Comparison of ENCODE assay signal across 25 mouse cellular contexts in the genomic region with DNA sequence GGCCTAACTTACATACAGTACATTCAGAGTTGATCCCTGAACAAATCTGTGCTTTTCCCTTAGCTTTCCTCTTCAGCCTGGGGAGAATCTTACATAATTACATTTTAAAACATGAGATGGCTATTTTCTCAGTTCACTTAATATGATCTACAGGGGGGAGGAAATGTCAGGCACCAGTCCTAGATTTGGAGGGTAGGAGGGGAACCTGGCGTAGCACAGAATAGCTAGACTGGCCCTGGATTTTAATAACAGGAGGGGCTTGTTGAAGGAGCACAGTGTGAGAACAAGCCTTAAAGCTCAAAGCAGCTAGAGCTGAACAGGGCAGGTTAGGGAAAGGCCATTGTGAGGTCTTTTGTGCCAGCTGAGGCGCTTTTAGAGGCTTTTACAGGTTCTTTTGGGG. TPM values are rescaled to one million over a fixed set of nuclear protein-coding genes. Genes with fewer than 3 reads are reported as not detected.
DNase-seq lines count a peak whose midpoint lies in the region; ATAC-seq and TF ChIP-seq lines count a peak whose summit lies in the region.
"Had no signal": no experiment of that assay in that cellular context is flagged by ENCODE, and none has a peak within 500 bp of the region (broad histone marks: within the 10 kb centered on the region; RNA-seq: fewer than 3 reads in every experiment).

No protein-coding gene starts in this region.

- no peak for TF ChIP-seq EP300 in lung, postnatal 0 days (IDR thresholded peaks at IDR 0.05)

- H3K27me3 ChIP-seq in kidney, postnatal 0 days (ENCODE audit: insufficient read depth, low read length) = no peaks in the 10 kb centered on the region
- H3K27me3 ChIP-seq in kidney, embryonic 16.5 days (ENCODE audit: insufficient read depth, low read length) = no peaks in the 10 kb centered on the region
- H3K27me3 ChIP-seq in lung, postnatal 0 days (replicated peaks; ENCODE audit: insufficient read depth, low read length) = no peaks in the 10 kb centered on the region
- no peaks in the 10 kb centered on the region for H3K27me3 ChIP-seq in stomach, embryonic 16.5 days (ENCODE audit: control insufficient read depth, insufficient read depth, low read length)
- H3K27me3 ChIP-seq in midbrain, embryonic 11.5 days (ENCODE audit: control insufficient read depth, insufficient read depth, low read length) = no peaks in the 10 kb centered on the region
- H3K27me3 ChIP-seq: hindbrain, embryonic 13.5 days; lung, embryonic 15.5 days had no signal

- intact Hi-C loops in gastrocnemius, adult 2 months (cut with DNase I) = no loop called here

- H3K4me1 ChIP-seq in kidney, postnatal 0 days (replicated peaks; ENCODE audit: insufficient read depth, low read length) = no peaks in the 10 kb centered on the region
- H3K4me1 ChIP-seq in kidney, embryonic 16.5 days (ENCODE audit: insufficient read depth, low read length) = peaks cover 28% of the 10 kb centered on the region
- peaks cover 8% of the 10 kb centered on the region for H3K4me1 ChIP-seq in lung, postnatal 0 days (ENCODE audit: insufficient read depth, low read depth, low read length)
- H3K4me1 ChIP-seq in stomach, embryonic 16.5 days (ENCODE audit: control insufficient read depth, insufficient read depth, low read length) = peaks cover 19% of the 10 kb centered on the region
- no peaks in the 10 kb centered on the region for H3K4me1 ChIP-seq in midbrain, embryonic 11.5 days (ENCODE audit: control insufficient read depth, insufficient read depth, low read length)

- H3K4me2 ChIP-seq in kidney, postnatal 0 days (ENCODE audit: low read length) = no peak overlapping the region
- no peak overlapping the region for H3K4me2 ChIP-seq in kidney, embryonic 16.5 days (replicated peaks; ENCODE audit: low read depth, low read length)
- H3K4me2 ChIP-seq in lung, postnatal 0 days (replicated peaks; ENCODE audit: low read depth, low read length) = peak overlapping the region; percentile 62; the same call in 1 of the 2 replicates
- no peak overlapping the region for H3K4me2 ChIP-seq in stomach, embryonic 16.5 days (ENCODE audit: low read depth, low read length)
- no peak overlapping the region for H3K4me2 ChIP-seq in midbrain, embryonic 11.5 days
- H3K4me2 ChIP-seq: heart, embryonic 11.5 days; hindbrain, embryonic 13.5 days; liver, embryonic 15.5 days had no signal

- no peak for DNase-seq in gastrocnemius, adult 2 months
- DNase-seq in gastrocnemius, adult 18-20 months (ENCODE audit: low spot score) = no peak
- DNase-seq in kidney, postnatal 0 days (ENCODE audit: low spot score) = no peak
- DNase-seq in lung, postnatal 0 days (ENCODE audit: low spot score) = no peak
- no peak for DNase-seq in lung, postnatal 25 days (ENCODE audit: low spot score)
- DNase-seq in midbrain, embryonic 11.5 days (ENCODE audit: low spot score, missing footprints) = no peak
- DNase-seq: adrenal gland, postnatal 10 days; cerebellum, adult 8-10 months; cerebellum, postnatal 25 days; heart, postnatal 36 days; kidney, postnatal 10 days; left cerebral cortex, postnatal 4 days; lung, postnatal 4 days; midbrain, embryonic 14.5 days; thymus, adult 18-20 months; thymus, postnatal 25 days had no signal

- peak overlapping the region; percentile 77 for H3K27ac ChIP-seq in gastrocnemius, adult 2 months
- 0 out of 2 replicates have a peak overlapping the region, but pooled peaks have one; percentile 16 for H3K27ac ChIP-seq in kidney, postnatal 0 days
- no peak overlapping the region for H3K27ac ChIP-seq in kidney, embryonic 16.5 days (ENCODE audit: low read length)
- H3K27ac ChIP-seq in lung, postnatal 0 days (ENCODE audit: low read length) = peak overlapping the region; percentile 22; the same call in 1 of the 2 replicates
- H3K27ac ChIP-seq in stomach, embryonic 16.5 days (ENCODE audit: low read length) = peak overlapping the region; percentile 55
- H3K27ac ChIP-seq in midbrain, embryonic 11.5 days (ENCODE audit: low read depth, low read length) = no peak overlapping the region
- H3K27ac ChIP-seq: hindbrain, embryonic 13.5 days; liver, embryonic 15.5 days had no signal

- peaks cover 11% of the 10 kb centered on the region; the same call in 1 of the 2 replicates for H3K36me3 ChIP-seq in kidney, postnatal 0 days (ENCODE audit: insufficient read depth, low read length)
- H3K36me3 ChIP-seq in kidney, embryonic 16.5 days (ENCODE audit: insufficient read depth, low read length) = peaks cover 7% of the 10 kb centered on the region
- peaks cover 4% of the 10 kb centered on the region for H3K36me3 ChIP-seq in lung, postnatal 0 days (ENCODE audit: insufficient read depth, low read length)
- peaks cover 3% of the 10 kb centered on the region; the same call in 1 of the 2 replicates for H3K36me3 ChIP-seq in stomach, embryonic 16.5 days (ENCODE audit: control insufficient read depth, insufficient read depth, low read length)
- no peaks in the 10 kb centered on the region; the same call in 1 of the 2 replicates for H3K36me3 ChIP-seq in midbrain, embryonic 11.5 days (ENCODE audit: control insufficient read depth, insufficient read depth, low read length)
- H3K36me3 ChIP-seq: G1E had no signal

- TF ChIP-seq CTCF in gastrocnemius, adult 2 months (IDR thresholded peaks at IDR 0.05) = no peak
- TF ChIP-seq CTCF in kidney, postnatal 0 days (IDR thresholded peaks at IDR 0.05; ENCODE audit: low read depth) = no peak
- TF ChIP-seq CTCF in lung, postnatal 0 days (IDR thresholded peaks at IDR 0.05) = no peak

- WGBS in kidney, postnatal 0 days = 91% methylated on average over 2 of the region's 2 CpGs
- WGBS in kidney, embryonic 16.5 days = 88% methylated on average over 2 of the region's 2 CpGs
- 67% methylated on average over 2 of the region's 2 CpGs for WGBS in lung, postnatal 0 days
- WGBS in stomach, embryonic 16.5 days = 73% methylated on average over 2 of the region's 2 CpGs
- 77% methylated on average over 2 of the region's 2 CpGs for whole genome bisulfite sequencing in midbrain, embryonic 11.5 days

- no peaks in the 10 kb centered on the region for H3K9me3 ChIP-seq in kidney, postnatal 0 days (replicated peaks; ENCODE audit: low read length)
- H3K9me3 ChIP-seq in kidney, embryonic 16.5 days (ENCODE audit: low read length) = no peaks in the 10 kb centered on the region
- H3K9me3 ChIP-seq in lung, postnatal 0 days (ENCODE audit: low read length) = no peaks in the 10 kb centered on the region
- H3K9me3 ChIP-seq in stomach, embryonic 16.5 days (replicated peaks; ENCODE audit: control insufficient read depth, low read length) = no peaks in the 10 kb centered on the region
- H3K9me3 ChIP-seq in midbrain, embryonic 11.5 days (ENCODE audit: control insufficient read depth, low read length) = no peaks in the 10 kb centered on the region
- H3K9me3 ChIP-seq: G1E; hindbrain, embryonic 13.5 days; liver, embryonic 15.5 days; lung, embryonic 15.5 days had no signal

- H3K4me3 ChIP-seq in gastrocnemius, adult 2 months = peak overlapping the region; percentile 89
- no peak overlapping the region for H3K4me3 ChIP-seq in kidney, postnatal 0 days (replicated peaks; ENCODE audit: low read depth, low read length)
- no peak overlapping the region for H3K4me3 ChIP-seq in kidney, embryonic 16.5 days (ENCODE audit: low read length)
- no peak overlapping the region for H3K4me3 ChIP-seq in lung, postnatal 0 days (ENCODE audit: low read depth, low read length)
- no peak overlapping the region for H3K4me3 ChIP-seq in stomach, embryonic 16.5 days (replicated peaks; ENCODE audit: low read length)
- H3K4me3 ChIP-seq in midbrain, embryonic 11.5 days (ENCODE audit: low read depth, low read length) = no peak overlapping the region
- H3K4me3 ChIP-seq: hindbrain, embryonic 13.5 days; liver, embryonic 15.5 days; lung, embryonic 15.5 days had no signal

- no peak for ATAC-seq in kidney, postnatal 0 days (replicated peaks; ENCODE audit: low FRiP score, low read depth)
- ATAC-seq in kidney, embryonic 16.5 days (ENCODE audit: low FRiP score, low TSS enrichment) = no peak
- no peak for ATAC-seq in lung, postnatal 0 days
- no peak for ATAC-seq in stomach, embryonic 16.5 days (ENCODE audit: insufficient read depth, low FRiP score)
- no peak for ATAC-seq in midbrain, embryonic 11.5 days (ENCODE audit: low FRiP score)
- ATAC-seq: forebrain, embryonic 14.5 days; intestine, embryonic 16.5 days had no signal

- H3K9ac ChIP-seq in kidney, postnatal 0 days (ENCODE audit: low read depth, low read length) = no peak overlapping the region
- H3K9ac ChIP-seq in kidney, embryonic 16.5 days (replicated peaks; ENCODE audit: low read length) = no peak overlapping the region
- H3K9ac ChIP-seq in lung, postnatal 0 days (replicated peaks; ENCODE audit: low read depth) = no peak overlapping the region
- H3K9ac ChIP-seq in stomach, embryonic 16.5 days (ENCODE audit: low read length) = peak overlapping the region; percentile 23; the same call in 1 of the 2 replicates
- H3K9ac ChIP-seq in midbrain, embryonic 11.5 days (ENCODE audit: low read length) = no peak overlapping the region
- H3K9ac ChIP-seq: hindbrain, embryonic 13.5 days; liver, embryonic 15.5 days; lung, embryonic 15.5 days had no signal

RNA-seq across cellular contexts. Expression of a gene that starts 7.4 kb away (rescaled TPM):
- total RNA-seq in gastrocnemius, adult 2 months (2021) = 10 to 100 TPM; 20.7 to 50.5 TPM
- total RNA-seq in gastrocnemius, adult 18-20 months (2021) = 10 to 100 TPM; 24.9 to 35.9 TPM
- 34.1 and 35.5 TPM in 2 replicates for polyA plus RNA-seq in kidney, postnatal 0 days (2015; fragmentation: Nextera tagmentation; extraction: Ambion mirVana)
- polyA plus RNA-seq in kidney, embryonic 16.5 days (2015; fragmentation: Nextera tagmentation; extraction: Ambion mirVana) = 32.8 and 33.4 TPM in 2 replicates
- polyA plus RNA-seq in lung, postnatal 0 days (2015; fragmentation: Nextera tagmentation; extraction: Ambion mirVana) = 104 and 106 TPM in 2 replicates
- polyA plus RNA-seq in stomach, embryonic 16.5 days (2015; fragmentation: Nextera tagmentation; extraction: Ambion mirVana) = 29.4 and 30.8 TPM in 2 replicates
- polyA plus RNA-seq in midbrain, embryonic 11.5 days (2014; fragmentation: Nextera tagmentation; extraction: Ambion mirVana) = 29.5 and 29.7 TPM in 2 replicates
- polyA plus RNA-seq: G1E had no signal

RNA-seq across cellular contexts. Expression of a gene that starts 53.1 kb away (rescaled TPM):
- total RNA-seq in gastrocnemius, adult 2 months (2021) = 100 to 1,000 TPM; 579 to 815 TPM
- total RNA-seq in gastrocnemius, adult 18-20 months (2021) = 100 to 1,000 TPM; 750 to 787 TPM
- polyA plus RNA-seq in kidney, postnatal 0 days (2015; fragmentation: Nextera tagmentation; extraction: Ambion mirVana) = 419 and 424 TPM in 2 replicates
- 404 and 421 TPM in 2 replicates for polyA plus RNA-seq in kidney, embryonic 16.5 days (2015; fragmentation: Nextera tagmentation; extraction: Ambion mirVana)
- polyA plus RNA-seq in lung, postnatal 0 days (2015; fragmentation: Nextera tagmentation; extraction: Ambion mirVana) = 229 and 241 TPM in 2 replicates
- polyA plus RNA-seq in stomach, embryonic 16.5 days (2015; fragmentation: Nextera tagmentation; extraction: Ambion mirVana) = 362 and 368 TPM in 2 replicates
- 383 and 406 TPM in 2 replicates for polyA plus RNA-seq in midbrain, embryonic 11.5 days (2014; fragmentation: Nextera tagmentation; extraction: Ambion mirVana)

RNA-seq across cellular contexts. Expression of a gene that starts 53.2 kb away (rescaled TPM):
- under 1 TPM in 1 of 2 experiments, not detected in 1; 0.20 TPM for total RNA-seq in gastrocnemius, adult 2 months (2021)
- total RNA-seq in gastrocnemius, adult 18-20 months (2021) = under 1 TPM; 0.21 to 0.46 TPM
- 0.13 TPM in 2 replicates for polyA plus RNA-seq in kidney, postnatal 0 days (2015; fragmentation: Nextera tagmentation; extraction: Ambion mirVana)
- 0.26 and 0.40 TPM in 2 replicates for polyA plus RNA-seq in kidney, embryonic 16.5 days (2015; fragmentation: Nextera tagmentation; extraction: Ambion mirVana)
- polyA plus RNA-seq in lung, postnatal 0 days (2015; fragmentation: Nextera tagmentation; extraction: Ambion mirVana) = 1.1 and 4.4 TPM in 2 replicates
- 0.84 and 1.3 TPM in 2 replicates for polyA plus RNA-seq in stomach, embryonic 16.5 days (2015; fragmentation: Nextera tagmentation; extraction: Ambion mirVana)
- polyA plus RNA-seq in midbrain, embryonic 11.5 days (2014; fragmentation: Nextera tagmentation; extraction: Ambion mirVana) = 0.18 and 0.30 TPM in 2 replicates

Comparison
In these comparisons a context has a peak if more than half of its experiments do, and no peak if none do; other contexts are left out.
1. H3K27ac ChIP-seq: peak in gastrocnemius, adult 2 months (single experiment), kidney, postnatal 0 days (single experiment), lung, postnatal 0 days (single experiment) and stomach, embryonic 16.5 days (single experiment); none in kidney, embryonic 16.5 days (single experiment) and midbrain, embryonic 11.5 days (single experiment).